Mouse (Mus musculus) gastrocnemius, adult 2 months (tissue): ENCODE measurements around the gene Spib. TPM values are rescaled to one million over a fixed set of nuclear protein-coding genes. Genes with fewer than 3 reads are reported as not detected.
A peak's percentile ranks its signal among the peaks of the same experiment; 100 is the strongest.

ENCODE experiments used
- DNase-seq: peaks from one replicate; pipeline ENCODE4 v3.0.0; 2022
- H3K27ac ChIP-seq: fragments of 200-600 bp; 2 replicates; pipeline ENCODE4 v1.8.1; 2022; ENCODE audit warnings: mild to moderate bottlenecking
- H3K4me3 ChIP-seq: fragments of 200-600 bp; 2 replicates; pipeline ENCODE4 v1.8.1; 2022; ENCODE audit warnings: mild to moderate bottlenecking, moderate library complexity
- CTCF ChIP-seq: fragments of 200-600 bp; IDR thresholded peaks from 2 replicates; pipeline ENCODE4 v1.8.1; 2022; ENCODE audit warnings: antibody characterized with exemption, mild to moderate bottlenecking, moderate library complexity
- intact Hi-C: fragments of 180-260 bp; cut with DNase I; formaldehyde crosslinking; loops from one replicate; pipeline ENCODE4 v1.15.1; 2025
- total RNA-seq, 2 experiments: library from RNA; stranded (reverse); gene quantifications; 2 replicates each; pipeline ENCODE4 v1.2.3; 2021

Spib gene
- total RNA-seq, 2 experiments from 2014 or later: 0.08 TPM; not detected in 1

GRCm38 (mm10) chr7:44531207-44531606, 664 bp downstream of the Spib start:
- H3K27ac ChIP-seq: no peak overlapping the region
- H3K4me3 ChIP-seq: no peak overlapping the region
- no peak for DNase-seq
- TF ChIP-seq CTCF: no peak
- intact Hi-C loops: no loop called here

GRCm38 (mm10) chr7:44530507-44530906, 1.4 kb downstream of the Spib start:
- H3K27ac ChIP-seq: no peak overlapping the region
- intact Hi-C loops: no loop called here
- no peak overlapping the region for H3K4me3 ChIP-seq
- DNase-seq: no peak
- TF ChIP-seq CTCF: no peak

- no peak for DNase-seq
- no peak overlapping the region for H3K4me3 ChIP-seq
- intact Hi-C loops: loop anchor here (2.0 kb wide), 1 partner anchor 19 kb away; the partner anchor contains the start of gene Pold1
- no peak overlapping the region for H3K27ac ChIP-seq
- TF ChIP-seq CTCF: no peak
Measured at GRCm38 (mm10) chr7:44529518-44529917, 2.4 kb downstream of the Spib start.

GRCm38 (mm10) chr7:44527483-44528398, 4.1 kb downstream of the Spib start:
- intact Hi-C loops: loop anchor here (2.0 kb wide), 2 partner anchors 21 to 27 kb away; partner anchors contain the start of gene Pold1
- DNase-seq: peak; percentile 95
- peak; percentile 85 for TF ChIP-seq CTCF
- H3K4me3 ChIP-seq: peak overlapping the region; percentile 73
- H3K27ac ChIP-seq: peak overlapping the region; percentile 99

GRCm38 (mm10) chr7:44526414-44527154, 5.3 kb downstream of the Spib start:
- no peak for TF ChIP-seq CTCF
- Histone ChIP-seq H3K4me3 (no peak overlapping the region), H3K27ac (peak overlapping the region; percentile 99)
- peak; percentile 21 for DNase-seq
- intact Hi-C loops: loop anchor here (2.0 kb wide), 1 partner anchor 26 kb away; no protein-coding TSS in a partner anchor

GRCm38 (mm10) chr7:44525126-44525832, 6.6 kb downstream of the Spib start:
- intact Hi-C loops: no loop called here
- H3K4me3 ChIP-seq: peak overlapping the region; percentile 79
- DNase-seq: peak; percentile 98
- peak overlapping the region; percentile 99 for H3K27ac ChIP-seq
- no peak for TF ChIP-seq CTCF

- no peak for TF ChIP-seq CTCF
- peak; percentile 93 for DNase-seq
- Histone ChIP-seq H3K4me3 (peak within 1 kb of the TSS; percentile 79), H3K27ac (peak within 1 kb of the TSS; percentile 99)
- intact Hi-C loops: loop anchor here (5.0 kb wide), 1 partner anchor 38 kb away; no protein-coding TSS in a partner anchor
Measured at GRCm38 (mm10) chr7:44524502-44524901, 7.4 kb downstream of the Spib start, which contains the start of gene Mybpc2. TSS of gene Mybpc2 (minus strand) at chr7:44524656.

GRCm38 (mm10) chr7:44523056-44523455, 8.8 kb downstream of the Spib start:
- Histone ChIP-seq H3K4me3 (peak overlapping the region; percentile 79), H3K27ac (peak overlapping the region; percentile 99)
- TF ChIP-seq CTCF: peak; percentile 7; the same call in 1 of the 2 replicates
- DNase-seq: peak; percentile 88
- intact Hi-C loops: loop anchor here (5.0 kb wide), 1 partner anchor 39 kb away; no protein-coding TSS in a partner anchor

GRCm38 (mm10) chr7:44521710-44522109, 10.2 kb downstream of the Spib start:
- intact Hi-C loops: loop anchor here (5.0 kb wide), 1 partner anchor 41 kb away; no protein-coding TSS in a partner anchor
- DNase-seq: peak; percentile 82
- H3K27ac ChIP-seq: peak overlapping the region; percentile 99
- TF ChIP-seq CTCF: peak; percentile 71
- H3K4me3 ChIP-seq: peak overlapping the region; percentile 79

- peak; percentile 29 for DNase-seq
- intact Hi-C loops: loop anchor here (5.0 kb wide), 1 partner anchor 41 kb away; no protein-coding TSS in a partner anchor
- peak overlapping the region; percentile 99 for H3K27ac ChIP-seq
- TF ChIP-seq CTCF: no peak
- H3K4me3 ChIP-seq: peak overlapping the region; percentile 79
Measured at GRCm38 (mm10) chr7:44520990-44521389, 10.9 kb downstream of the Spib start.

- peak overlapping the region; percentile 44 for H3K27ac ChIP-seq
- DNase-seq: peak; percentile 64
- TF ChIP-seq CTCF: peak; percentile 56
- H3K4me3 ChIP-seq: peak overlapping the region; percentile 79
- intact Hi-C loops: no loop called here
Measured at GRCm38 (mm10) chr7:44519240-44519913, 12.5 kb downstream of the Spib start.
